Mouse (Mus musculus) bone marrow macrophage, adult 2 months (primary cell): ENCODE measurements around the gene Lrfn2.

ENCODE experiments used
- CTCF ChIP-seq: IDR thresholded peaks from 2 replicates; pipeline ENCODE4 v1.5.1; 2012; ENCODE audit warnings: low read depth, mild to moderate bottlenecking, low read length, moderate library complexity
- POLR2A ChIP-seq: IDR thresholded peaks from 2 replicates; pipeline ENCODE4 v1.6.1; 2012; ENCODE audit warnings: mild to moderate bottlenecking, low read depth, low read length, borderline replicate concordance

GRCm38 (mm10) chr17:48922905-48923304, 9.3 kb upstream of the Lrfn2 start:
- TF ChIP-seq CTCF (no peak), POLR2A (no peak)
